Mouse (Mus musculus) heart, embryonic 14.5 days (tissue): ENCODE measurements around the gene Zbtb7b. TPM values are rescaled to one million over a fixed set of nuclear protein-coding genes. Genes with fewer than 3 reads are reported as not detected.

ENCODE experiments used
- ATAC-seq: fragments of 200-750 bp; cut with Nextera tagmentation; 2 replicates; pipeline ENCODE4 v1.8.0; 2017; ENCODE audit warnings: low read depth, moderate TSS enrichment; ENCODE audit not compliant: insufficient number of reproducible peaks, insufficient read depth, low FRiP score
- H3K27ac ChIP-seq, 2 experiments: fragments of 200-500 bp in 1 of 2; fragments of 300-500 bp in 1 of 2; sonication (generic) in 1 of 2; replicated peaks in 1 of 2; 2 replicates each; pipeline ENCODE4 v1.5.1; 2012 to 2014; ENCODE audit warnings: low read depth in 2 of 2, low read length in 2 of 2, control low read depth in 1 of 2, mild to moderate bottlenecking in 1 of 2, mixed read lengths in 1 of 2; ENCODE audit not compliant: control insufficient read depth in 1 of 2, insufficient read depth in 1 of 2
- H3K27me3 ChIP-seq: fragments of 300-500 bp; sonication (generic); 2 replicates; pipeline ENCODE4 v1.6.1; 2014; ENCODE audit warnings: mild to moderate bottlenecking, low read length, control low read depth; ENCODE audit not compliant: control insufficient read depth, insufficient read depth
- H3K36me3 ChIP-seq: fragments of 300-500 bp; sonication (generic); 2 replicates; pipeline ENCODE4 v1.6.1; 2014; ENCODE audit warnings: mild to moderate bottlenecking, control low read depth, low read length, mixed read lengths; ENCODE audit not compliant: control insufficient read depth, insufficient read depth
- H3K4me1 ChIP-seq, 2 experiments: fragments of 200-500 bp in 1 of 2; fragments of 300-500 bp in 1 of 2; sonication (generic) in 1 of 2; 2 replicates each; pipeline ENCODE4 v1.6.1; 2012 to 2014; ENCODE audit warnings: low read length in 2 of 2, control low read depth in 1 of 2, mixed read lengths in 1 of 2; ENCODE audit not compliant: control insufficient read depth in 2 of 2, insufficient read depth in 2 of 2
- H3K4me2 ChIP-seq: fragments of 300-500 bp; sonication (generic); 2 replicates; pipeline ENCODE4 v1.6.1; 2014; ENCODE audit warnings: mild to moderate bottlenecking, low read length
- H3K4me3 ChIP-seq, 2 experiments: fragments of 200-500 bp in 1 of 2; fragments of 300-500 bp in 1 of 2; sonication (generic) in 1 of 2; 2 replicates each; pipeline ENCODE4 v1.5.1; 2012 to 2014; ENCODE audit warnings: low read length in 2 of 2, mild to moderate bottlenecking in 2 of 2, control low read depth in 1 of 2, low read depth in 1 of 2, moderate library complexity in 1 of 2; ENCODE audit not compliant: control insufficient read depth in 1 of 2, insufficient read depth in 1 of 2
- H3K9ac ChIP-seq: fragments of 300-500 bp; sonication (generic); 2 replicates; pipeline ENCODE4 v1.6.1; 2014; ENCODE audit warnings: mild to moderate bottlenecking, low read length
- H3K9me3 ChIP-seq: fragments of 300-500 bp; sonication (generic); 2 replicates; pipeline ENCODE4 v1.6.1; 2016; ENCODE audit warnings: low read length, control low read depth; ENCODE audit not compliant: control insufficient read depth
- WGBS: fragments of 180-500 bp; shearing (Covaris S2); extraction: QIAGEN DNeasy Blood & Tissue Kit; methylation state at CpG from one replicate; pipeline ENCODE4 v1.1.7; 2014; 5-methylcytosine and 5-hydroxymethylcytosine counted together
- polyA plus RNA-seq: library from polyadenylated mRNA; unstranded; fragments of >200 nt; fragmentation: Nextera tagmentation; extraction: Ambion mirVana; gene quantifications from 2 replicates; pipeline ENCODE4 v1.2.1, GENCODE M21; 2014

The Zbtb7b gene
- polyA plus RNA-seq, 1 experiment from 2014 or later = 1.8 TPM

- Histone ChIP-seq H3K36me3 (no peaks in the 10 kb centered on the region), H3K9me3 (no peaks in the 10 kb centered on the region), H3K9ac (no peak overlapping the region), H3K27me3 (no peaks in the 10 kb centered on the region), H3K4me2 (no peak overlapping the region), H3K4me3 (no peak overlapping the region), H3K27ac (no peak overlapping the region), H3K4me1 (peaks cover 3 to 12% of the 10 kb centered on the region in 2 experiments)
- 45% methylated on average over 5 of the region's 5 CpGs for WGBS
- no peak for ATAC-seq
These were observed 20.9 kb downstream of the Zbtb7b start for GRCm38 (mm10) chr3:89373581-89374231.

DNA sequence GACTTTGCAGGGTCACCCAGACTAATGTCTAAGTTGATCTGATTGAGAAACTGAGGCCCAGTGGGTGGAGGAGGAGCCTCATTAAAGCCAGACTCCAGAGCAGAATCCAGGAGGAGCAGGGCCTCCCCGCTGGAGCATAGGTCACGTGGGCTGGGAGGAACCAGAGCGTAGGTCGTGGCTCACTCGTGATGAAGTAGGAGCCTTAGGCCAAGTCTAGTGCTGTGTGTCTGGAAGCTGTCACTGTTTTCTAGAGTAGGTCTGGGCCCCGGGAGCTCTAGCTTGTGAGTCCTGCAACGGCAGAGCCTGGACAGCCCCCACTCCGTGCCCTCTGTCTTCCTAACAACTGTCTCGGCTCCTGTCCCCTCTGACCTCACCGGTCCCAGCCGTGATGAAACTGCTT lies 27.2 kb downstream of the Zbtb7b start:
- Histone ChIP-seq H3K9me3 (no peaks in the 10 kb centered on the region), H3K27ac (no peak overlapping the region), H3K27me3 (no peaks in the 10 kb centered on the region), H3K9ac (no peak overlapping the region), H3K36me3 (no peaks in the 10 kb centered on the region), H3K4me3 (no peak overlapping the region), H3K4me1 (no peaks in the 10 kb centered on the region; a peak in 1 of 4 replicates), H3K4me2 (no peak overlapping the region)
- WGBS = 38% methylated on average over 11 of the region's 11 CpGs
- no peak for ATAC-seq

- ATAC-seq = no peak
- Histone ChIP-seq H3K4me2 (no peak overlapping the region), H3K9me3 (no peaks in the 10 kb centered on the region), H3K4me3 (no peak overlapping the region), H3K36me3 (no peaks in the 10 kb centered on the region), H3K4me1 (no peaks in the 10 kb centered on the region; a peak in 1 of 4 replicates), H3K27me3 (no peaks in the 10 kb centered on the region), H3K27ac (no peak overlapping the region), H3K9ac (no peak overlapping the region)
- WGBS = 66% methylated on average over 20 of the region's 20 CpGs
These were observed 28.8 kb downstream of the Zbtb7b start for GRCm38 (mm10) chr3:89365486-89366414.

- no peaks in the 10 kb centered on the region for H3K36me3 ChIP-seq
- no peaks in the 10 kb centered on the region; the same call in 1 of the 2 replicates for H3K27me3 ChIP-seq
- WGBS = 88% methylated on average over 11 of the region's 11 CpGs
- H3K4me2 ChIP-seq = no peak within 1 kb of the TSS
- no peak for ATAC-seq
- H3K27ac ChIP-seq = no peak within 1 kb of the TSS
- H3K4me1 ChIP-seq = no peaks in the 10 kb centered on the region; a peak in 1 of 4 replicates
- no peak within 1 kb of the TSS for H3K9ac ChIP-seq
- no peaks in the 10 kb centered on the region for H3K9me3 ChIP-seq
- H3K4me3 ChIP-seq = no peak within 1 kb of the TSS
These were observed 29.5 kb downstream of the Zbtb7b start, which contains the start of gene Dcst1 for GRCm38 (mm10) chr3:89365153-89365485. Dcst1 (minus strand) TSS chr3:89365253.

DNA sequence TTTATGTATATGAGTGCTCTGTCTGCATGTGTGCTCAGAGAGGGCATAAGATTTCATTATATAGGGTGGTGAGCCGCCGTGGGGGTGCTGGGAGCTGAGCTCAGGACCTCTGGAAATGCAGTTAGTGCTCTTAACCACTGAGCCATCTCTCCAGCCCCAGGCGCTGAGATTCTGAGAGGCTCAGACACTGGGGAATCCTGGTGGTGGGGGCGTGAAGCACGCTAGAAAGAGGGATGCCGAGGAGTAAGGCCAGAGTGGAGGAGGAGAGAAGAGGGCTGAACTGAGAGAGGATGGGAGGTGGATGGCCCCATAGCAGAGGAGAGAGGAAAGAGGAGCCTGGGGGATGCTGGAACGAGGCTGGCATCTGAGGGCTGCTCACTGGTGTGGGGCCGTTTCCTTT lies 29.9 kb downstream of the Zbtb7b start:
- no peaks in the 10 kb centered on the region for H3K9me3 ChIP-seq
- no peak overlapping the region for H3K27ac ChIP-seq
- H3K4me3 ChIP-seq = no peak overlapping the region
- H3K9ac ChIP-seq = no peak overlapping the region
- WGBS = 64% methylated on average over 8 of the region's 8 CpGs
- no peak for ATAC-seq
- H3K4me1 ChIP-seq = no peaks in the 10 kb centered on the region; a peak in 1 of 4 replicates
- no peaks in the 10 kb centered on the region for H3K36me3 ChIP-seq
- no peaks in the 10 kb centered on the region; the same call in 1 of the 2 replicates for H3K27me3 ChIP-seq
- no peak overlapping the region for H3K4me2 ChIP-seq

- 79% methylated on average over 7 of the region's 7 CpGs for WGBS
- Histone ChIP-seq H3K4me2 (no peak within 1 kb of the TSS), H3K36me3 (no peaks in the 10 kb centered on the region), H3K9me3 (no peaks in the 10 kb centered on the region), H3K9ac (no peak within 1 kb of the TSS), H3K4me3 (no peak within 1 kb of the TSS), H3K27me3 (no peaks in the 10 kb centered on the region; the same call in 1 of the 2 replicates), H3K4me1 (no peaks in the 10 kb centered on the region), H3K27ac (no peak within 1 kb of the TSS)
- no peak for ATAC-seq
These were observed 32.9 kb downstream of the Zbtb7b start, which contains the start of gene Dcst2 for GRCm38 (mm10) chr3:89361675-89362074. Dcst2 (plus strand) TSS chr3:89361975.

DNA sequence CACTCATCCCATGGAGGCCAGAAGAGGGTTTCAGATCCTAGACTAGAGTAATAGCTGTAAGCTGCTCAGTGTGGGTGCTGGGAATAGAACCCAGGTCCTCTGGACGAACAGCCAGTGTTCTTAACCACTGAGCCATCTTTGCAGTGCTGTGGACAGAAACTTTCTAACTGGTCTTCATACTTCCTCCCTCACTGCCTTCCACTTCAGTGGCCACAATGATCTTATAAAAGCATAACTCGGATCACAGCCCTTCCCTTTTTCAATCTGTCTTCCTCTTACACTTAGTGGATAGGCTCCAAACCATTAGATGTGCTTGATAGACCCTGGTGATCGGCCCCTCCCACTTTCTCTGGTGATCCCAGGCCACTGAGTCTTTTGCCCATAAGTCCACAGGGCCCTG lies 34.3 kb downstream of the Zbtb7b start:
- ATAC-seq = no peak
- Histone ChIP-seq H3K4me2 (no peak overlapping the region), H3K27ac (no peak overlapping the region), H3K9me3 (no peaks in the 10 kb centered on the region), H3K4me1 (no peaks in the 10 kb centered on the region), H3K4me3 (no peak overlapping the region), H3K9ac (no peak overlapping the region), H3K36me3 (no peaks in the 10 kb centered on the region), H3K27me3 (peaks cover 5% of the 10 kb centered on the region)
- 68% methylated on average over 3 of the region's 3 CpGs for WGBS
